Mouse (Mus musculus) MEL (cell line): ENCODE data around the gene Thsd4. TPM values are rescaled to one million over a fixed set of nuclear protein-coding genes. Genes with fewer than 3 reads are reported as not detected.

ENCODE experiments used
- DNase-seq: peaks from one replicate; pipeline ENCODE4 v3.0.0; 2011; ENCODE audit warnings: low read depth, low spot score
- H3K27ac ChIP-seq: 2 replicates; pipeline ENCODE4 v1.5.1; 2012; ENCODE audit warnings: low read depth, mild to moderate bottlenecking, control low read depth, low read length, moderate library complexity; ENCODE audit not compliant: control insufficient read depth
- H3K27me3 ChIP-seq, 2 experiments: fragments of 150-350 bp in 1 of 2; sonication (generic) in 1 of 2; 2 replicates each; pipeline ENCODE4 v1.6.1; 2012; ENCODE audit warnings: low read length in 2 of 2, mild to moderate bottlenecking in 2 of 2, improper control_type of control experiment in 1 of 2, moderate library complexity in 1 of 2; ENCODE audit not compliant: insufficient read depth in 2 of 2, control insufficient read depth in 1 of 2
- H3K36me3 ChIP-seq, 2 experiments: 2 replicates each; pipeline ENCODE4 v1.6.1; 2012 to 2014; ENCODE audit warnings: low read length in 2 of 2, improper control_type of control experiment in 1 of 2, inconsistent platforms in 1 of 2, mild to moderate bottlenecking in 1 of 2; ENCODE audit not compliant: insufficient read depth in 2 of 2, control insufficient read depth in 1 of 2
- H3K4me1 ChIP-seq, 2 experiments: fragments of 150-350 bp in 1 of 2; sonication (generic) in 1 of 2; 2 replicates each; pipeline ENCODE4 v1.6.1; 2012; ENCODE audit warnings: low read length in 2 of 2, improper control_type of control experiment in 1 of 2, mild to moderate bottlenecking in 1 of 2; ENCODE audit not compliant: insufficient read depth in 2 of 2, control insufficient read depth in 1 of 2
- H3K4me3 ChIP-seq, 2 experiments: fragments of 150-350 bp in 1 of 2; sonication (generic) in 1 of 2; 2 replicates each; pipeline ENCODE4 v1.5.1; 2012; ENCODE audit warnings: low read depth in 2 of 2, low read length in 2 of 2, mild to moderate bottlenecking in 2 of 2, moderate library complexity in 2 of 2, control low read depth in 1 of 2, improper control_type of control experiment in 1 of 2; ENCODE audit not compliant: control insufficient read depth in 1 of 2, insufficient read depth in 1 of 2
- H3K79me2 ChIP-seq: 2 replicates; pipeline ENCODE4 v1.6.1; 2012; ENCODE audit warnings: mild to moderate bottlenecking, low read length, moderate library complexity; ENCODE audit not compliant: control insufficient read depth, poor library complexity, insufficient read depth
- H3K9ac ChIP-seq: 2 replicates; pipeline ENCODE4 v1.6.1; 2012; ENCODE audit warnings: low read depth, mild to moderate bottlenecking, control low read depth, low read length, moderate library complexity; ENCODE audit not compliant: control insufficient read depth, poor library complexity, severe bottlenecking
- H3K9me3 ChIP-seq: fragments of 150-350 bp; sonication (generic); replicated peaks from 2 replicates; pipeline ENCODE4 v1.6.1; 2012; ENCODE audit warnings: mild to moderate bottlenecking, low read length, improper control_type of control experiment, moderate library complexity; ENCODE audit not compliant: insufficient read depth
- CHD1 ChIP-seq: IDR thresholded peaks from 2 replicates; pipeline ENCODE4 v1.6.1; 2012; ENCODE audit warnings: low read depth, mild to moderate bottlenecking, inconsistent platforms, low read length, improper control_type of control experiment
- CHD2 ChIP-seq: IDR thresholded peaks from 2 replicates; pipeline ENCODE4 v1.6.1; 2011; ENCODE audit warnings: low read length, improper control_type of control experiment
- CTCF ChIP-seq, 3 experiments: IDR thresholded peaks in 2 of 3; conservative IDR thresholded peaks in 1 of 3; 2 replicates each; pipeline ENCODE4 v1.5.1; 2011 to 2012; ENCODE audit warnings: low read length in 3 of 3, low read depth in 2 of 3, mild to moderate bottlenecking in 2 of 3, improper control_type of control experiment in 1 of 3, inconsistent platforms in 1 of 3, mixed read lengths in 1 of 3, moderate library complexity in 1 of 3; ENCODE audit not compliant: control insufficient read depth in 1 of 3, insufficient read depth in 1 of 3, poor library complexity in 1 of 3, severe bottlenecking in 1 of 3
- E2F4 ChIP-seq: IDR thresholded peaks from 2 replicates; pipeline ENCODE4 v1.6.1; 2011; ENCODE audit warnings: low read depth, low read length, improper control_type of control experiment, borderline replicate concordance
- EP300 ChIP-seq, 2 experiments: IDR thresholded peaks; 2 replicates each; pipeline ENCODE4 v1.6.1; 2011; ENCODE audit warnings: improper control_type of control experiment in 2 of 2, low read length in 2 of 2, low read depth in 1 of 2, mild to moderate bottlenecking in 1 of 2
- JUND ChIP-seq: IDR thresholded peaks from 2 replicates; pipeline ENCODE4 v1.6.1; 2011; ENCODE audit warnings: low read depth, mild to moderate bottlenecking, improper control_type of control experiment, low read length
- MAZ ChIP-seq: IDR thresholded peaks from 2 replicates; pipeline ENCODE4 v1.6.1; 2012; ENCODE audit warnings: low read depth, mild to moderate bottlenecking, inconsistent platforms, low read length, improper control_type of control experiment
- MYB ChIP-seq: IDR thresholded peaks from 2 replicates; pipeline ENCODE4 v1.6.1; 2011; ENCODE audit warnings: mild to moderate bottlenecking, low read depth, low read length, improper control_type of control experiment
- MYC ChIP-seq: IDR thresholded peaks from 2 replicates; pipeline ENCODE4 v1.6.1; 2011; ENCODE audit warnings: low read depth, mild to moderate bottlenecking, low read length, improper control_type of control experiment, moderate library complexity
- NRF1 ChIP-seq: IDR thresholded peaks from 2 replicates; pipeline ENCODE4 v1.6.1; 2014; ENCODE audit warnings: low read depth, mild to moderate bottlenecking, inconsistent platforms, low read length, improper control_type of control experiment, moderate library complexity; ENCODE audit not compliant: poor library complexity, insufficient read depth, severe bottlenecking
- POLR2A ChIP-seq, 2 experiments: IDR thresholded peaks; 2 replicates each; pipeline ENCODE4 v1.6.1; 2011 to 2012; ENCODE audit warnings: low read length in 2 of 2, mild to moderate bottlenecking in 2 of 2, control low read depth in 1 of 2, improper control_type of control experiment in 1 of 2, low read depth in 1 of 2, moderate library complexity in 1 of 2; ENCODE audit not compliant: control insufficient read depth in 1 of 2, insufficient read depth in 1 of 2, poor library complexity in 1 of 2
- POLR2AphosphoS2 ChIP-seq: IDR thresholded peaks from 2 replicates; pipeline ENCODE4 v1.6.1; 2011; ENCODE audit warnings: low read length, improper control_type of control experiment
- POLR2AphosphoS5 ChIP-seq: IDR thresholded peaks from 2 replicates; pipeline ENCODE4 v1.6.1; 2012; ENCODE audit warnings: low read depth, borderline replicate concordance, mild to moderate bottlenecking, inconsistent platforms, low read length, moderate library complexity, mixed read lengths
- RCOR1 ChIP-seq: IDR thresholded peaks from 2 replicates; pipeline ENCODE4 v1.6.1; 2012; ENCODE audit warnings: low read depth, mild to moderate bottlenecking, inconsistent platforms, low read length, improper control_type of control experiment
- SMC3 ChIP-seq: IDR thresholded peaks from 2 replicates; pipeline ENCODE4 v1.6.1; 2011; ENCODE audit warnings: low read depth, low read length, improper control_type of control experiment
- TAL1 ChIP-seq: IDR thresholded peaks from 2 replicates; pipeline ENCODE4 v1.6.1; 2012; ENCODE audit warnings: mild to moderate bottlenecking, inconsistent platforms, low read length, moderate library complexity, mixed read lengths
- TBP ChIP-seq: IDR thresholded peaks from 2 replicates; pipeline ENCODE4 v1.8.0; 2011; ENCODE audit warnings: low read depth, low read length, improper control_type of control experiment
- USF2 ChIP-seq, 2 experiments: IDR thresholded peaks; 2 replicates each; pipeline ENCODE4 v1.6.1; 2011 to 2012; ENCODE audit warnings: improper control_type of control experiment in 2 of 2, low read length in 2 of 2, borderline replicate concordance in 1 of 2, inconsistent platforms in 1 of 2, low read depth in 1 of 2, mild to moderate bottlenecking in 1 of 2; ENCODE audit not compliant: insufficient read depth in 1 of 2
- ZNF384 ChIP-seq: IDR thresholded peaks from 2 replicates; pipeline ENCODE4 v1.6.1; 2012; ENCODE audit warnings: low read depth, mild to moderate bottlenecking, inconsistent platforms, low read length, improper control_type of control experiment
- polyA plus RNA-seq, 2 experiments: library from polyadenylated mRNA; stranded (reverse) in 1 of 2; unstranded in 1 of 2; fragments of >175 nt in 1 of 2; fragments of >200 nt in 1 of 2; gene quantifications; 2 replicates each; pipeline versions ENCODE4 v1.2.1 to v1.2.4; 2012; ENCODE audit warnings: low replicate concordance in 2 of 2, low read depth in 1 of 2; ENCODE audit not compliant: insufficient read length in 2 of 2, insufficient read depth in 1 of 2, missing spikeins in 1 of 2
- total RNA-seq: library from RNA; depleted of rRNA; stranded (reverse); fragments of 300-350 nt; gene quantifications from 2 replicates; pipeline ENCODE4 v1.2.3, GENCODE M21; 2012

Thsd4 gene
- total and polyA plus RNA-seq, 3 experiments = 0.08 TPM; not detected in 1

DNA sequence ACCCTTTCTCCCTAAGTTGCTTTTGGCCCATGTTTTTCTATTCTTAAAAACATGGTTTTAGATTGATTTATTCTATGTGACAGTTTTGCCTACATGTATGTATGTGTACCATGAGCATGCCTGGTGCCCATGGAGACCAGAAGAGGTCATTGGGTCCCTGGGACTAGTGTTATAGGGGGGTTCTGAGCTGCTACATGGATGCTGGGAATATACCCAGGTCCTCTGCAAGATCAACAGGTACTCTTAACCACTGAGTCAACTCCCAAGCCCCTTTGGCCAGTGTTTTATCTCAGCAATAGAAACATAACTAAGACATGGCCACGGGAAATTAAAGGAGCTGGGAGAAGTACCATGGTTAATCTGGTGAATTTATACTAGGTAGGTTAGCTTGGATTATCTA, 371.3 kb downstream of the Thsd4 start (continued):
- no peak for TF ChIP-seq SMC3
- no peak for TF ChIP-seq EP300 (IDR thresholded peaks at IDR 0.05; ENCODE audit: low read depth in 1 of 2, low read length in 2 of 2)

DNA sequence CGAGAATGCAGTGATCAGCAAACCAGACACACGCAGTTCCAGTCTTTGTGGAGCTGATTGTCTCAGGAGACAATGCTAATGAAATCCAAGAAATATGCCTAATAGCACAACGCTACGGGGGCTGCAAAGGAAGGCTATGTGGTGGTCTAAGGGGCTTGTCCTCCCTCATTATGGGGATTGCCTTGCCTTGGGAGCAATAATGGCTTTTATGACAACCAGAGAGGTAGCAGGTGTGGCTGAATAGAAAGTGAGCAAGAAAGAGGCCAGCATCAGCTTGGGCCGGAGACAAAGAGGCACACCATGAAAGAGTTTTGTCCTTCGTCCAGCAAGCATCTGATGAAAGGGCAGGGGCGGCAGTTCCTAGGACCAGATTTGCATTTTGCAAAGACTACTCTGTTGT, 372.9 kb downstream of the Thsd4 start:
- no peak overlapping the region for H3K27ac ChIP-seq
- no peak for DNase-seq
- no peaks in the 10 kb centered on the region for H3K27me3 ChIP-seq
- H3K9me3 ChIP-seq = no peaks in the 10 kb centered on the region
- H3K36me3 ChIP-seq = no peaks in the 10 kb centered on the region
- no peaks in the 10 kb centered on the region for H3K79me2 ChIP-seq
- H3K9ac ChIP-seq = no peak overlapping the region
- H3K4me1 ChIP-seq = no peaks in the 10 kb centered on the region
- no peak overlapping the region for H3K4me3 ChIP-seq
- TF ChIP-seq CHD2 = no peak

DNA sequence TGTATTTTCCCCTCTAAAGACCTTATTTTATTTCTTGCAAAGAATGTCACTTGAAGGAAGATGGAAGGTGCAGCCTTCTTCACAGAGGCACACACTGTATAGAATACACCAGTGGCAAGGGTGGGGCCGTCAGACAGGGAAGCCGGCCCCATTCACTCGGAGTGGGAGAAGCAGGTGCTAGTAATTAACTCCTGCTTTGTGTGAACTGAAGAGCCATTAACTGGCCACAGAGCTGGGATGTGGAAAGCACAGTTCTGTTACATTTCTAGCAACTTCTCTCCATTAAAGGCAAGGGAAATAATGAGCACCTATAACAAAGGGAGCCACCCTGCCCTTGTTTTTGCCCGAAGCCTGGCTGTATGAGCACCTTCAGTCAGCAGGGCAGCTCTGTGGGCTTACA, 374.4 kb downstream of the Thsd4 start:
- Histone ChIP-seq H3K4me1 (no peaks in the 10 kb centered on the region), H3K36me3 (no peaks in the 10 kb centered on the region), H3K27me3 (no peaks in the 10 kb centered on the region), H3K4me3 (no peak overlapping the region), H3K79me2 (no peaks in the 10 kb centered on the region), H3K27ac (no peak overlapping the region), H3K9ac (no peak overlapping the region), H3K9me3 (no peaks in the 10 kb centered on the region)
- DNase-seq = no peak
- TF ChIP-seq JUND = no peak
- TF ChIP-seq SMC3 = no peak
- TF ChIP-seq POLR2AphosphoS5 = no peak
- TF ChIP-seq EP300 (IDR thresholded peaks at IDR 0.05; ENCODE audit: low read depth in 1 of 2, low read length in 2 of 2) = no peak
- no peak for TF ChIP-seq MAZ
- no peak for TF ChIP-seq MYC
- no peak for TF ChIP-seq USF2 (IDR thresholded peaks at IDR 0.05; ENCODE audit: borderline replicate concordance in 1 of 2, insufficient read depth in 1 of 2, low read depth in 1 of 2, low read length in 2 of 2)
- no peak for TF ChIP-seq NRF1
- no peak for TF ChIP-seq RCOR1

DNA sequence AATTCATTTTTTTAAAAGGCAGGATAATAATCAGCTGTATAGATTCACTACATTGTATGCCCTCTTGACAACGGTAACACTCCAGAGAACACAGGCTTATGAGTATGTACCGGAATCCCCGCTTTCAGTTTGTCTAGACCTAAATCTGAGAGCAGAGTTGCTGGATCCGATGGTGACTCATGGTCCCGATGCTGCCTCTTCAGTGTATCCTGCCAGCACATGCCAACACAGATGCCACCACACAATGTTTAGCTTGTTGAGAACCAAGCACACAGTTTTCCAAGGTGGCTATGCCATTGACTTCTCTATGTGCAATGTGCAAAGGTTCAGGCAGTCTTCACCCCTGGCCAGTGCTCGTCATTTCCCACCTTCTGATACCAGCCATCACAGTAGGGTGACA, 378.0 kb downstream of the Thsd4 start:
- H3K9ac ChIP-seq = no peak overlapping the region
- no peaks in the 10 kb centered on the region for H3K79me2 ChIP-seq
- H3K4me1 ChIP-seq = no peaks in the 10 kb centered on the region
- DNase-seq = no peak
- H3K27me3 ChIP-seq = no peaks in the 10 kb centered on the region
- H3K9me3 ChIP-seq = no peaks in the 10 kb centered on the region
- no peaks in the 10 kb centered on the region for H3K36me3 ChIP-seq
- no peak overlapping the region for H3K4me3 ChIP-seq
- TF ChIP-seq POLR2A (IDR thresholded peaks at IDR 0.05; ENCODE audit: control insufficient read depth in 1 of 2, insufficient read depth in 1 of 2, low read depth in 1 of 2, low read length in 2 of 2, poor library complexity in 1 of 2) = no peak
- TF ChIP-seq ZNF384 = no peak
- TF ChIP-seq MYB = no peak
- no peak for TF ChIP-seq POLR2AphosphoS2
- TF ChIP-seq CTCF (IDR thresholded peaks at IDR 0.05 in 2 of 3, conservative IDR thresholded peaks at IDR 0.05 in 1 of 3; ENCODE audit: control insufficient read depth in 1 of 3, insufficient read depth in 1 of 3, low read depth in 2 of 3, low read length in 3 of 3, poor library complexity in 1 of 3, severe bottlenecking in 1 of 3) = no peak
- TF ChIP-seq TAL1 = no peak
- no peak for TF ChIP-seq TBP
- no peak for TF ChIP-seq E2F4
- no peak for TF ChIP-seq POLR2AphosphoS5
- TF ChIP-seq EP300 (IDR thresholded peaks at IDR 0.05; ENCODE audit: low read depth in 1 of 2, low read length in 2 of 2) = no peak
- no peak for TF ChIP-seq MAZ
- no peak for TF ChIP-seq CHD1
- TF ChIP-seq CHD2 = no peak
- H3K27ac ChIP-seq = no peak overlapping the region
